Comparison of ENCODE assay signal across 8 mouse cellular contexts in the genomic region with DNA sequence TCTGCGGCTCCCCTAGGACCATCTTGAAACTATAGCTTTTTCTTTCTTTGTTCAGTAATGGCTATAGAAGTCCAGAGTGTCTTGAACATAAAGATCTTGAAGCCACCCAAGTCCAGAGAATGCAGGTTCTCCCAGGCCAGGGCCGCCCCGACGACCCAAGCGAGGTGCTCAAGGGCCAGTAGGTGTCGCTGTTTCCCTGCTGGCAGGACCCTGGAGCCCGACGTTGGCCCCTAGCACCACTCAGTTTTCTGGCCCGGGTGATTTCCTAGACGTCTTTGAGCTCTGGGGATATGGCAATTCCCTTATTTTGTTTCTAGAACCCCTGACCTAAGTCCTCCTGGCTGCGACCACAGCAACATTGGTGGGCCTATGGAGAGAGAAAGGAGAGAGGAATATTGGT.
DNase-seq lines count a peak whose midpoint lies in the region; ATAC-seq and TF ChIP-seq lines count a peak whose summit lies in the region.

No protein-coding gene starts in this region.

- TF ChIP-seq POLR2A in brain, embryonic 14.5 days (IDR thresholded peaks at IDR 0.05; ENCODE audit: borderline replicate concordance, extremely low read depth, insufficient read depth, insufficient read length, poor library complexity, severe bottlenecking), result no peak
- no peak for TF ChIP-seq POLR2A in embryonic fibroblast, embryonic 13.5 days (IDR thresholded peaks at IDR 0.05; ENCODE audit: low read depth, low read length)

- TF ChIP-seq CTCF in brain, embryonic 14.5 days (IDR thresholded peaks at IDR 0.05; ENCODE audit: borderline replicate concordance, extremely low read depth, insufficient read depth, insufficient read length), result peak; percentile 96
- TF ChIP-seq CTCF in embryonic fibroblast, embryonic 13.5 days (IDR thresholded peaks at IDR 0.05; ENCODE audit: borderline replicate concordance, insufficient read depth, low read length), result peak; percentile 78

- no peak overlapping the region for H3K4me3 ChIP-seq in embryonic fibroblast, embryonic 13.5 days (ENCODE audit: insufficient read depth, low read length)

- ATAC-seq in megakaryocyte progenitor cell, adult 5-6 weeks (replicated peaks; ENCODE audit: poor library complexity), result peak; percentile 76

- no peak overlapping the region for H3K27ac ChIP-seq in embryonic fibroblast, embryonic 13.5 days (ENCODE audit: insufficient read depth, low read length)

- DNase-seq in spleen, postnatal 4 days (ENCODE audit: low spot score in 2 of 2), result peak; percentile 45 to 81
- no peak for DNase-seq in spleen, adult 18-20 months
- peak; percentile 97 for DNase-seq in brain, embryonic 14.5 days (ENCODE audit: low read depth)
- peak; percentile 53 for DNase-seq in kidney, postnatal 14 days
- DNase-seq in right cerebral cortex, postnatal 25 days, result peak; percentile 82
- DNase-seq in ovary, postnatal 10 days (ENCODE audit: low spot score), result no peak

- no peaks in the 10 kb centered on the region for H3K4me1 ChIP-seq in embryonic fibroblast, embryonic 13.5 days (ENCODE audit: control insufficient read depth, insufficient read depth, low read length)

Comparison
In these comparisons a context has a peak if more than half of its experiments do, and no peak if none do; other contexts are left out.
1. DNase-seq: peak in spleen, postnatal 4 days (2 of 2), brain, embryonic 14.5 days (single experiment), kidney, postnatal 14 days (single experiment) and right cerebral cortex, postnatal 25 days (single experiment); none in spleen, adult 18-20 months (0 of 2) and ovary, postnatal 10 days (single experiment).